ENCODE assay signal across 9 mouse cellular contexts in the genomic region with DNA sequence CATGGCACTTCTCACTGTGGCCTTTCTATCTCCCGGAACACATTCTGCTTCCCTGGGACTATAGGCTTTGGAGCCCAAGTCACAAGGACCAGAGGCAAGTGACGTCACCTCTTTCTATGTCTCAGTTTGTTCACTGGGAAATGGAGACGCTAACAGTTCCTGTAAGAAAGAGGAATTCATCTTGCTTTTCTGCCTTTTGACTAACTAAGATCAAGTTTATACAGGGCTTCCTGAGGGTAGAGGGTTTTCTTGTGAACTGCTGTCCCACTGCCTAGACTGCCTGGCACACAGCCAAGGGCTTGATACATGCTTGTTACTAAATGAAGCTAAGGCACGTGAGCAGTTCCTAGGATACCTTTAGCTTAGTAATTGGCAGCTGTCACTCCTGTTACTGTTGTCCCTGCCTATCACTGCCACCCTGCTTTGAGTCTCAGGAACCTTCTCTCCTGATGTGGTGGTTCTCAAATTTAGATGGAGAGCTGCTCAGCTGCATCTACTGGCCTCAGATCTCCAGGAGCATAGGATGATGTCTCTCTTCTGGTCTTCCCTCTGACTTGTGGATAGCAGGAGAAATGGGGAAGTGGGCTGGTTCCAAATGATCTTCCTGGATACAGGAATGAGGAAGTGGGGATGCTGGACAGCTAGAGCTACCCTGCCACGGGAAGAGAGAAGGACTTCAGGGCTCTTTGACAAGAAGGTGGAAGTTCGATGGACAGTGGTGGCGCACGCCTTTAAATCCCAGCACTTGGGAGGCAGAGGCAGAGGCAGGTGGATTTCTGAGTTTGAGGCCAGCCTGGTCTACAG. TPM values are rescaled to one million over a fixed set of nuclear protein-coding genes. Genes with fewer than 3 reads are reported as not detected.
DNase-seq lines count a peak whose midpoint lies in the region; ATAC-seq and TF ChIP-seq lines count a peak whose summit lies in the region.
"Had no signal": no experiment of that assay in that cellular context is flagged by ENCODE, and none has a peak within 500 bp of the region (broad histone marks: within the 10 kb centered on the region; RNA-seq: fewer than 3 reads in every experiment).

No protein-coding gene starts in this region.

- no peaks in the 10 kb centered on the region for H3K36me3 ChIP-seq in forebrain, embryonic 14.5 days (ENCODE audit: control insufficient read depth, insufficient read depth, low read length)
- no peaks in the 10 kb centered on the region; the same call in 1 of the 2 replicates for H3K36me3 ChIP-seq in forebrain, embryonic 11.5 days (ENCODE audit: control insufficient read depth, insufficient read depth, low read length)
- peaks cover 8% of the 10 kb centered on the region for H3K36me3 ChIP-seq in thymus, adult 2 months (ENCODE audit: control insufficient read depth, insufficient read depth, low read length)
- H3K36me3 ChIP-seq in liver, adult 2 months (ENCODE audit: control insufficient read depth, insufficient read depth, low read length), result no peaks in the 10 kb centered on the region
- H3K36me3 ChIP-seq: midbrain, embryonic 12.5 days had no signal

- peak; percentile 62 for DNase-seq in forebrain, embryonic 14.5 days (ENCODE audit: low spot score)
- no peak for DNase-seq in forebrain, embryonic 11.5 days (ENCODE audit: low spot score)
- peak; percentile 4 for DNase-seq in thymus, postnatal 0 days (ENCODE audit: low spot score)
- no peak for DNase-seq in thymus, adult 2 months
- peak; percentile 39 for DNase-seq in liver, adult 2 months (ENCODE audit: extremely low read depth, low read depth, low spot score)
- DNase-seq in frontal cortex, postnatal 14 days (ENCODE audit: low spot score in 2 of 2), result no peak
- DNase-seq in right cerebral cortex, adult 2 months (ENCODE audit: low spot score in 2 of 2), result no peak
- DNase-seq in layer of hippocampus, adult 18-20 months (ENCODE audit: low spot score in 2 of 2), result no peak

- TF ChIP-seq POLR2A in thymus, adult 2 months (IDR thresholded peaks at IDR 0.05; ENCODE audit: control insufficient read depth, extremely low read depth, insufficient read depth, low read length, poor library complexity), result no peak
- TF ChIP-seq POLR2A in liver, adult 2 months (IDR thresholded peaks at IDR 0.05; ENCODE audit: extremely low read depth, insufficient read depth, low read length), result no peak

- H3K27me3 ChIP-seq in forebrain, embryonic 14.5 days (replicated peaks; ENCODE audit: control insufficient read depth, insufficient read depth, low read length), result no peaks in the 10 kb centered on the region
- no peaks in the 10 kb centered on the region for H3K27me3 ChIP-seq in forebrain, embryonic 11.5 days (ENCODE audit: control insufficient read depth, insufficient read depth, low read length)
- no peaks in the 10 kb centered on the region for H3K27me3 ChIP-seq in thymus, adult 2 months (ENCODE audit: control insufficient read depth, insufficient read depth, low read length)
- H3K27me3 ChIP-seq in liver, adult 2 months (ENCODE audit: control insufficient read depth, insufficient read depth, low read length), result no peaks in the 10 kb centered on the region
- H3K27me3 ChIP-seq: midbrain, embryonic 12.5 days had no signal

- no peak for ATAC-seq in forebrain, embryonic 14.5 days
- ATAC-seq in forebrain, embryonic 11.5 days (replicated peaks; ENCODE audit: low FRiP score), result no peak

- 75% methylated on average over 8 of the region's 8 CpGs for WGBS in forebrain, embryonic 14.5 days
- WGBS in forebrain, embryonic 11.5 days, result 88% methylated on average over 8 of the region's 8 CpGs
- 62% methylated on average over 8 of the region's 8 CpGs for WGBS in thymus, adult 2 months
- WGBS in liver, adult 2 months, result 68% methylated on average over 8 of the region's 8 CpGs

- no peak overlapping the region for H3K4me3 ChIP-seq in forebrain, embryonic 14.5 days (ENCODE audit: low read depth, low read length)
- H3K4me3 ChIP-seq in forebrain, embryonic 11.5 days (ENCODE audit: low read depth, low read length), result no peak overlapping the region
- no peak overlapping the region for H3K4me3 ChIP-seq in thymus, adult 2 months (ENCODE audit: control insufficient read depth, insufficient read depth, low read length)
- no peak overlapping the region for H3K4me3 ChIP-seq in liver, adult 2 months (ENCODE audit: insufficient read depth, low read depth, low read length)
- H3K4me3 ChIP-seq: midbrain, embryonic 12.5 days had no signal

- no peak overlapping the region for H3K4me2 ChIP-seq in forebrain, embryonic 14.5 days (ENCODE audit: low read length)
- no peak overlapping the region for H3K4me2 ChIP-seq in forebrain, embryonic 11.5 days (ENCODE audit: low read depth, low read length, severe bottlenecking)
- H3K4me2 ChIP-seq: midbrain, embryonic 12.5 days had no signal

- H3K9me3 ChIP-seq in forebrain, embryonic 14.5 days (replicated peaks; ENCODE audit: control insufficient read depth, low read length), result no peaks in the 10 kb centered on the region
- H3K9me3 ChIP-seq in forebrain, embryonic 11.5 days (ENCODE audit: control insufficient read depth, low read length), result no peaks in the 10 kb centered on the region
- H3K9me3 ChIP-seq: midbrain, embryonic 12.5 days had no signal

- no peaks in the 10 kb centered on the region for H3K79me2 ChIP-seq in liver, adult 2 months (ENCODE audit: control insufficient read depth, insufficient read depth, low read length)

- TF ChIP-seq CTCF in thymus, adult 2 months (IDR thresholded peaks at IDR 0.05; ENCODE audit: borderline replicate concordance, control insufficient read depth, extremely low read depth, insufficient read depth, low read length, poor library complexity), result no peak
- TF ChIP-seq CTCF in liver, adult 2 months (IDR thresholded peaks at IDR 0.05; ENCODE audit: low read depth, low read length), result no peak

- H3K9ac ChIP-seq in forebrain, embryonic 14.5 days (ENCODE audit: low read length), result no peak overlapping the region
- H3K9ac ChIP-seq in forebrain, embryonic 11.5 days (ENCODE audit: low read length), result no peak overlapping the region
- H3K9ac ChIP-seq in liver, adult 2 months (ENCODE audit: low read depth, low read length), result no peak overlapping the region
- H3K9ac ChIP-seq: midbrain, embryonic 12.5 days had no signal

- H3K27ac ChIP-seq in forebrain, embryonic 14.5 days (ENCODE audit: low read depth, low read length), result no peak overlapping the region
- no peak overlapping the region for H3K27ac ChIP-seq in forebrain, embryonic 11.5 days (ENCODE audit: low read depth, low read length)
- no peak overlapping the region for H3K27ac ChIP-seq in thymus, adult 2 months (ENCODE audit: control insufficient read depth, insufficient read depth, low read length)
- H3K27ac ChIP-seq in liver, adult 2 months (replicated peaks; ENCODE audit: insufficient read depth, low read depth, low read length), result no peak overlapping the region; the same call in 1 of the 2 replicates
- H3K27ac ChIP-seq: midbrain, embryonic 12.5 days had no signal

- peaks cover 16% of the 10 kb centered on the region for H3K4me1 ChIP-seq in forebrain, embryonic 14.5 days (ENCODE audit: control insufficient read depth, insufficient read depth, low read length)
- H3K4me1 ChIP-seq in forebrain, embryonic 11.5 days (replicated peaks; ENCODE audit: control insufficient read depth, insufficient read depth, low read length), result peaks cover 8% of the 10 kb centered on the region; the same call in 1 of the 2 replicates
- H3K4me1 ChIP-seq in thymus, adult 2 months (replicated peaks; ENCODE audit: control insufficient read depth, insufficient read depth, low read length), result peaks cover 26% of the 10 kb centered on the region
- 0 out of 2 replicates have a peak, but pooled peaks cover 2% of the 10 kb centered on the region for H3K4me1 ChIP-seq in liver, adult 2 months (ENCODE audit: control insufficient read depth, insufficient read depth, low read length)

RNA-seq across cellular contexts. Expression of gene Plekho2, which starts 4.2 kb away (rescaled TPM):
- polyA plus RNA-seq in forebrain, embryonic 14.5 days (2014; fragmentation: Nextera tagmentation; extraction: Ambion mirVana), result 3.6 and 3.9 TPM in 2 replicates
- polyA plus RNA-seq in forebrain, embryonic 11.5 days (2014; fragmentation: Nextera tagmentation; extraction: Ambion mirVana), result 8.3 and 8.8 TPM in 2 replicates
- polyA plus RNA-seq in thymus, postnatal 0 days (2015; fragmentation: Nextera tagmentation; extraction: Ambion mirVana), result 12.2 and 14.9 TPM in 2 replicates
- polyA plus RNA-seq in thymus, adult 2 months (2012; rRNA removed), result 37.9 and 38.8 TPM in 2 replicates
- 1.4 and 2.2 TPM in 2 replicates for total RNA-seq in liver, adult 2 months (2014; rRNA removed)
- 2.9 and 5.4 TPM in 2 replicates for polyA plus RNA-seq in liver, adult 2 months (2012; rRNA removed)
- 10 to 100 TPM in 1 of 2 experiments, 1 to 10 TPM in 1; 7.7 to 11.7 TPM for total RNA-seq in layer of hippocampus, adult 18-20 months (2021)

RNA-seq across cellular contexts. Expression of gene Pif1, which starts 11.4 kb away (rescaled TPM):
- polyA plus RNA-seq in forebrain, embryonic 14.5 days (2014; fragmentation: Nextera tagmentation; extraction: Ambion mirVana), result 5.8 and 6.3 TPM in 2 replicates
- 26.2 and 31.8 TPM in 2 replicates for polyA plus RNA-seq in forebrain, embryonic 11.5 days (2014; fragmentation: Nextera tagmentation; extraction: Ambion mirVana)
- 14.4 and 17.4 TPM in 2 replicates for polyA plus RNA-seq in thymus, postnatal 0 days (2015; fragmentation: Nextera tagmentation; extraction: Ambion mirVana)
- polyA plus RNA-seq in thymus, adult 2 months (2012; rRNA removed), result 37.5 and 55.4 TPM in 2 replicates
- total RNA-seq in liver, adult 2 months (2014; rRNA removed), result 0.20 TPM in 1 of 2 replicates, not detected in the other
- polyA plus RNA-seq in liver, adult 2 months (2012; rRNA removed), result 0.04 TPM in 1 of 2 replicates, not detected in the other
- total RNA-seq in layer of hippocampus, adult 18-20 months (2021), result under 1 TPM in 1 of 2 experiments, not detected in 1; 0.12 TPM

RNA-seq across cellular contexts. Expression of gene Rbpms2, which starts 53.9 kb away (rescaled TPM):
- 3.8 TPM in 2 replicates for polyA plus RNA-seq in forebrain, embryonic 14.5 days (2014; fragmentation: Nextera tagmentation; extraction: Ambion mirVana)
- polyA plus RNA-seq in forebrain, embryonic 11.5 days (2014; fragmentation: Nextera tagmentation; extraction: Ambion mirVana), result 20.3 and 23.6 TPM in 2 replicates
- 1.8 and 2.0 TPM in 2 replicates for polyA plus RNA-seq in thymus, postnatal 0 days (2015; fragmentation: Nextera tagmentation; extraction: Ambion mirVana)
- polyA plus RNA-seq in thymus, adult 2 months (2012; rRNA removed), result 10.5 and 11.5 TPM in 2 replicates
- total RNA-seq in liver, adult 2 months (2014; rRNA removed), result 9.8 and 13.2 TPM in 2 replicates
- 110 and 121 TPM in 2 replicates for polyA plus RNA-seq in liver, adult 2 months (2012; rRNA removed)
- 1 to 10 TPM; 2.2 to 3.2 TPM for total RNA-seq in layer of hippocampus, adult 18-20 months (2021)

RNA-seq across cellular contexts. Expression of gene Ankdd1a, which starts 55.6 kb away (rescaled TPM):
- not detected in 2 replicates for polyA plus RNA-seq in forebrain, embryonic 14.5 days (2014; fragmentation: Nextera tagmentation; extraction: Ambion mirVana)
- polyA plus RNA-seq in forebrain, embryonic 11.5 days (2014; fragmentation: Nextera tagmentation; extraction: Ambion mirVana), result 0.20 TPM in 1 of 2 replicates, not detected in the other
- 0.12 TPM in 2 replicates for polyA plus RNA-seq in thymus, postnatal 0 days (2015; fragmentation: Nextera tagmentation; extraction: Ambion mirVana)
- 0.15 TPM in 1 of 2 replicates, not detected in the other for polyA plus RNA-seq in thymus, adult 2 months (2012; rRNA removed)
- not detected in 2 replicates for total RNA-seq in liver, adult 2 months (2014; rRNA removed)
- not detected in 2 replicates for polyA plus RNA-seq in liver, adult 2 months (2012; rRNA removed)
- total RNA-seq in layer of hippocampus, adult 18-20 months (2021), result 1 to 10 TPM; 3.6 to 3.7 TPM

Comparison
In these comparisons a context has a peak if more than half of its experiments do, and no peak if none do; other contexts are left out.
1. DNase-seq: peak in forebrain, embryonic 14.5 days (single experiment), thymus, postnatal 0 days (single experiment) and liver, adult 2 months (single experiment); none in forebrain, embryonic 11.5 days (single experiment), thymus, adult 2 months (single experiment), frontal cortex, postnatal 14 days (0 of 2), right cerebral cortex, adult 2 months (0 of 2) and layer of hippocampus, adult 18-20 months (0 of 2).